Mouse (Mus musculus): Measurements from ENCODE around the gene Slc24a3.

DNA sequence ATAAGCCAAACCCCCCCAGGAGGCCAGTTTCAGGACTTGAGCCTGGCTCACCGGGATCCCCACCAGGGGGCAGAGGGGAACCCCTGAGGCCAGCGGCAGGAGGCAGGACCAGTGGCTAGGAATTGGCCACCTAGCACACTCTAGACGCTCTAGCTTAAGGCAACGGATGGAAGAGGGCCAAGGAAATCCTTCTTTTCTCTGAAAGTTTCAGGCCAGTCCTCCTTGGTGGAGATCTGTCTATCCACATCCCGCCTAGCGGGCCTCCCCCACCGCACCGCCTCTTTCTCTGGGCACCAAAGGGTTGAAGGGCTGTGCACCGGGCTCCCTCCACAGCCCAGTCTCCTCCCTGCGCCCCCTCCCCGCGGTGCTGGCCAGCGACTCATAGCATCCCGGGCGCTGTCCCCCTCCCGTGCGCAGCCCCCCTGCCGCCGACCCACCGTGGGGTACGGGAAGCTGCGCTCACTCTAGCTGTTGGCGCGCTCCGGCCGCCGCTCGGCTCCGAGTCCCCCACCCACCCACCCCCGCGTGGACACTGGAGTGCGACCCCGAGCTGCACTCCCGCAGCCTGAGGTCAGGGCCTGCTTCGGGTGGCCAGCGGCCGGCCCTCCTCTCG lies 397 bp upstream of the Slc24a3 start:
- TF ChIP-seq CTCF (IDR thresholded peaks at IDR 0.05; ENCODE audit: insufficient read depth, low read depth, low read length) (peak; percentile 37; the same call in 1 of the 2 replicates), POLR2A (IDR thresholded peaks at IDR 0.05; ENCODE audit: insufficient read depth, low read depth, low read length) (no peak)
